Mouse (Mus musculus) kidney, adult 2 months (tissue): ENCODE data around the gene Emc8.

Experiments used
- CTCF ChIP-seq: fragments of 200-500 bp; conservative IDR thresholded peaks from 2 replicates; pipeline ENCODE4 v1.5.1; 2011; ENCODE audit warnings: low read depth, mild to moderate bottlenecking, control low read depth, low read length, moderate library complexity, mixed read lengths; ENCODE audit not compliant: insufficient read depth, insufficient read length
- POLR2A ChIP-seq: fragments of 200-500 bp; IDR thresholded peaks from one replicate; pipeline ENCODE4 v1.6.1; 2011; ENCODE audit warnings: low read depth, low read length, control low read depth

DNA sequence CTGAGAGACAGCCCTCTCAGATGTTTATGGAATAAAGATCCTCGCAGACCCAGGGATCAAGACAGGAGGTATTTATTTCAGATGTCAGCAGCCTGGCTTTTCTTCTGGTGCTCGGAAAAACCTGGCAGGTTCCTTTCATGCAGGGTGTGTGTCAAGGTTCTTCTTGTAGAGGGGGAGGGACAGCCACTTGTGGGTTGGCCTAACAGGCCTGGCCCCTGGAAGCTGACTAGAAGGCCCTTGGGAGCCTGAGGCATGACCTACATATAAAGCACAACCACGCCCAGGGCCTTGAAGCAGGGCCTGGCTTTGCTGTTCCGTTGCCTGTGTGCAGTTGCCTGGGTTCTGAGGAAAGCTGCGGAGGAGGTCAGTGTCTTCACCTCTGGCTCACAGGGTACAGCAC, 16.7 kb upstream of the Emc8 start:
- TF ChIP-seq POLR2A, result no peak
- TF ChIP-seq CTCF, result no peak
